Mouse (Mus musculus) cerebellum, adult 11 months (tissue): ENCODE data around the gene Hba-a2.

Experiments
- DNase-seq: peaks from one replicate; pipeline ENCODE4 v3.0.0; 2022

Hba-a2 gene

DNA sequence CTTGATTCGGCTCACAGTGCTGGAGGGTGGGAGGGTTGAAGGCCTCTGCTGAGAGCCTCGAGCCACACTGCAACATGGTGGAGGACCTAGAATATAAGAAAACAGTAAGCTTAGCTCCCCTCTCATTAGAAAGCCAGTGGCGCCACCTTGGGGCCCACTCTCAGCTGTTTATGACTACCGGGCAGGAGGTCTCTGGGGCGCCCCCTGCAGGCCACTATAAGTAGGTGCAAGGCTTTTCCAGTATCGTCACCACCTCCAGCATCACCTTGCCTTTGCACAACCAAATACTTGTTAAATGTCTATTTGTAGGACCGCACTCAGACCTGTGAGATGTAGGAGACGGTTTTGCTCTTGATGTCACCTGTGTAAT is 24.9 kb downstream of the Hba-a2 start:
- DNase-seq = peak; percentile 21

DNA sequence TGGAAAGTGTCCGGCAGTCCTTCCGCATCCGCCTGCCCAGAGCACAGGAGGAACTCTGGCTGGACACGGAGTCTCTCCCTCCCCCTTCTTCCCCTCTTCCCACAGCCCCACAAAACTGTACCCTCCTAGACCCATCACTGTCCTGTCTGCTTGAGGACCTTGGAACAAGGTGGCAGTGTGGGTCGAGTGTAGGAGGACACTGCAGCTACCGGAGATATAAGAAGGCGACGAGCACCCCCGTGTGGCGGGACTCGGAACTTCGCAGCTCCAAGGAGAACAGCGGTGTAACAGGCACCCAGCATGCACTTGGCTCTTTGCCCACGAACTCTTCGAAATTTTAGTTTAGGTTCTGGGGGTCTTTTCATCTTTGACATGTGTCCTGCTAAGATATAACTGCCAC is 28.3 kb downstream of the Hba-a2 start:
- DNase-seq = peak; percentile 73

- DNase-seq = no peak
Measured at GRCm38 (mm10) chr11:32331075-32331474, 34.8 kb downstream of the Hba-a2 start.

GRCm38 (mm10) chr11:32331861-32332260 is 35.6 kb downstream of the Hba-a2 start:
- DNase-seq = no peak

GRCm38 (mm10) chr11:32333235-32333634 is 36.9 kb downstream of the Hba-a2 start:
- no peak for DNase-seq

DNA sequence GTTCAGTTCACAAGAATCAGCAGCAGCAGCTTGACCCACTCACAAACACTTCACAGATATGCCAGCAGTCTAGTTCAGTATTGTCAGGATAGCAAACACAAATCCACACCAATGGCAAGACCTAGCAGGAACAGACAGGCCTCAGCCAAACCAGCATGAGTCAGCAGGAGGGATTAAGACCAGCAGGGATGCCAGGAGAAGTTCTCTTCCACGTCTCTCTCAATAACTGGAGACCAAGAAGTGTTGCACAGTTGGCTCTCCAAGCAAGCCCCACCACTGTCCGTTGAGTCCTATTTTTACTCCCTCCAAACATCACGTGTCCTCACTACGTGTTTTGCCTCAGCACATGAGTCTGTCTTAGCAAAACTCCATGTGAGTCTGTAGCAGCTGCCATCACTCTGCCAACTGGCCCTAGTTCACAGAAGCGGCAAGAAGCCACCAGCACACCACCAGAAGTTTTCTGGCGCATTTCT is 40.2 kb downstream of the Hba-a2 start:
- DNase-seq = no peak

DNA sequence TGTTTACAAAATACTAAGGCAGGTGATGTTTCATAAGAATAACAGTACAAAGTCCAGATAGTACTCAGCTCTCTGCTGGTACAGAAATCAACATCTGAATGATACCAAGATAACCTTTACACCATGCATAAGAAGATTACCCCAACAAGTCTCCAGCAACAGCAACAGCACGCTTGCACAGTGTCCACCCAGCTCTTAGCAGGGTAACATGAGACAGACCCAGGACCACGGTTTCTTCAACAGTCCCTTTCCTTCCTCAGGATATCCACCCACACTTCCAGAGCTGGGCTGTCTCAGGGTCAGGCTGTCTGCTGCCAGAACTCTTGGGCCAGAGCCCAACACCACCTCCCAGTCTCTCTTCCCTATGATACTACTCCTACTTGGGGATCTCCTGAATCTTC is 42.8 kb downstream of the Hba-a2 start:
- DNase-seq = no peak

GRCm38 (mm10) chr11:32340476-32341473 is 44.5 kb downstream of the Hba-a2 start:
- no peak for DNase-seq

GRCm38 (mm10) chr11:32342770-32343191 is 46.5 kb downstream of the Hba-a2 start:
- peak; percentile 30 for DNase-seq

GRCm38 (mm10) chr11:32343350-32343749 is 47.1 kb downstream of the Hba-a2 start:
- no peak for DNase-seq

GRCm38 (mm10) chr11:32345504-32346297 is 49.4 kb downstream of the Hba-a2 start:
- DNase-seq = no peak
